Mouse (Mus musculus) macrophage (primary cell): ENCODE results near the gene Smtnl1. TPM values are rescaled to one million over a fixed set of nuclear protein-coding genes. Genes with fewer than 3 reads are reported as not detected.

Source experiments
- H3K27ac ChIP-seq: fragments of 350-480 bp; formaldehyde crosslinking; 2 replicates; pipeline ENCODE4 v1.9.0; 2021
- H3K36me3 ChIP-seq: fragments of 350-480 bp; formaldehyde crosslinking; 2 replicates; pipeline ENCODE4 v1.9.0; 2021; ENCODE audit errors: inconsistent target
- H3K4me3 ChIP-seq: fragments of 350-480 bp; formaldehyde crosslinking; 2 replicates; pipeline ENCODE4 v1.9.0; 2021; ENCODE audit errors: inconsistent target
- H3K79me2 ChIP-seq: fragments of 350-480 bp; formaldehyde crosslinking; 2 replicates; pipeline ENCODE4 v1.9.0; 2021; ENCODE audit errors: inconsistent target
- WGBS: methylation state at CpG from one replicate; pipeline ENCODE4 v1.1.7; 2026; ENCODE audit warnings: inconsistent platforms; ENCODE audit not compliant: missing documents; 5-methylcytosine and 5-hydroxymethylcytosine counted together
- polyA plus RNA-seq: library from polyadenylated mRNA; stranded (reverse); fragments of 250-400 nt; gene quantifications from 3 replicates; pipeline ENCODE4 v1.2.4, GENCODE M21; 2018; ENCODE audit warnings: inconsistent platforms

The Smtnl1 gene
- polyA plus RNA-seq, 1 experiment from 2014 or later: not detected

DNA sequence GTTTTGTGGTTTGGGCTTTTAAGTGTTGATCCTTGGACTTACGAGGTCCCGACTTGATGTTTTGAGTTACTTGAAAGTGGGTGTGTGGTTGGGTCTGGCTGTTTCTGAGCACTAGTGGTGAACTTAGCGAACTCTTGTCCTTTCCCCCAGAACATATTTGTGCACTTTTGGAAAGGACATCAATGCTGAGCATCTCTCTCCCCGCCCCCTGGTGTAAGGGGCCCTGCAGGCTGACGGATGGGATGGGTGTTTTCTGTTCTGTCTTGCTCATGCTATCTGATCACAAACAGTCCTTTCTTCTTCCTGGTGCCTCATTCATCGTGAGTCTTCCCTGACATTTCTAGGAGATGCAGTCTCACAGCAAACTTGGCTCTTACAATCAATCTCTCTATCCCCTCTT lies 21.2 kb upstream of the Smtnl1 start:
- H3K36me3 ChIP-seq: no peaks in the 10 kb centered on the region
- H3K27ac ChIP-seq: no peak overlapping the region
- 86% methylated on average over 6 of the region's 6 CpGs for WGBS
- no peak overlapping the region for H3K4me3 ChIP-seq
- H3K79me2 ChIP-seq: no peaks in the 10 kb centered on the region

DNA sequence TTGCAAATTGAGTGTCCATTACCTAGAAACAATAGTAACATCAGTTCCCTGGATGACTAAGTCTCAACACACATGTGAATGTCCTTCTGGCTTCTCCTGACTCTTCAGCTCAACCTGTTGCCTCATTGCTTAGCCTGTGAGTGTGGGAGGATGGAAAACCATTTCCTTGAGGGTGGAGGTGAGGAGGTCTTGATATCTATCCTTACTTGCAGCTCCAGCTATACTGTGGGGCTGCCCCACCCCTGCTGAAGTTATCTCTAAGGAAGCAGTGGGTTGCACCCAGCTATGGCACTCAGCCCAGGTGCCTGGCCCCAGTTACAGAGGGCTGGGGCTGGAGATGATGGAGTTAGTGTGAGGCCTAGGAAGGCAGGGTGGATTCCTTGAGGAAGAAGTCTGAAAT lies 19.5 kb upstream of the Smtnl1 start:
- H3K36me3 ChIP-seq: no peaks in the 10 kb centered on the region
- no peak overlapping the region for H3K4me3 ChIP-seq
- no peak overlapping the region for H3K27ac ChIP-seq
- no peaks in the 10 kb centered on the region for H3K79me2 ChIP-seq

DNA sequence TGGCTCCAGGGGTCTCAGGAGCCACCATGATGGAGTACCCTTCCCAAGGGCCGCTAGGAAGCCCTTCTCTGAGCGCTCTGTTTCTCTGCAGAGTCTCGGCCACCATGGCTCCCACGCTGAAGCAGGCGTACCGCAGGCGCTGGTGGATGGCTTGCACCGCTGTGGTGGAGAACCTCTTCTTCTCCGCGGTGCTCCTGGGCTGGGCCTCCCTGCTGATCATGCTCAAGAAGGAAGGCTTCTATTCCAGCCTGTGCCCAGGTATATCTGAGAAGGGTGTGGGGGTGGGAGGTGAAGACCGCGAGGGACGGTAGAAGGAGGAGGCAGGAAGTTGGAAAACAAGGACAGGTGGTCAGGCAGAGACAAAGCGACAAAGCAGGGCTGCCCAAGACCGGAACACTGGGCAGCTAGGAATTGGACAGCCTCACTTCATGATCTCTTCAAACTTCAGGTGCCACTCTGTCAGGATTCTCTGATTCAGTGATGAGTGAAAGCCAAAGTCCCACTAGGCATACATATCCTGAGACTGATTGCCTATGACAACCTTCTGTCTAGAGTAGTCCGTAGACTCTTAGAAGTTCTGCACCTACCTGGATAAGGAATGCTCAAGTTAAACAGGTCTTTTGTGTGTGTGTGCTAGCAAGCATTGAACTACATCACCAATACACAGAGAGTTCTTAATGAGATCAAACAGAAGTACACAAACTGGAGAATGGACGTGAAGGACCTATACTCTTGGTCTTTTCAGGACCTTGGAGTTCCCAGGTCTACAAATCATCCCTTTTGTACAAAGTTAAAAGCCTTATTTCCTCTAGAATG lies 18.5 kb upstream of the Smtnl1 start:
- WGBS: 16% methylated on average over 17 of the region's 17 CpGs
- Histone ChIP-seq H3K36me3 (no peaks in the 10 kb centered on the region), H3K4me3 (no peak overlapping the region), H3K27ac (no peak overlapping the region), H3K79me2 (no peaks in the 10 kb centered on the region)

DNA sequence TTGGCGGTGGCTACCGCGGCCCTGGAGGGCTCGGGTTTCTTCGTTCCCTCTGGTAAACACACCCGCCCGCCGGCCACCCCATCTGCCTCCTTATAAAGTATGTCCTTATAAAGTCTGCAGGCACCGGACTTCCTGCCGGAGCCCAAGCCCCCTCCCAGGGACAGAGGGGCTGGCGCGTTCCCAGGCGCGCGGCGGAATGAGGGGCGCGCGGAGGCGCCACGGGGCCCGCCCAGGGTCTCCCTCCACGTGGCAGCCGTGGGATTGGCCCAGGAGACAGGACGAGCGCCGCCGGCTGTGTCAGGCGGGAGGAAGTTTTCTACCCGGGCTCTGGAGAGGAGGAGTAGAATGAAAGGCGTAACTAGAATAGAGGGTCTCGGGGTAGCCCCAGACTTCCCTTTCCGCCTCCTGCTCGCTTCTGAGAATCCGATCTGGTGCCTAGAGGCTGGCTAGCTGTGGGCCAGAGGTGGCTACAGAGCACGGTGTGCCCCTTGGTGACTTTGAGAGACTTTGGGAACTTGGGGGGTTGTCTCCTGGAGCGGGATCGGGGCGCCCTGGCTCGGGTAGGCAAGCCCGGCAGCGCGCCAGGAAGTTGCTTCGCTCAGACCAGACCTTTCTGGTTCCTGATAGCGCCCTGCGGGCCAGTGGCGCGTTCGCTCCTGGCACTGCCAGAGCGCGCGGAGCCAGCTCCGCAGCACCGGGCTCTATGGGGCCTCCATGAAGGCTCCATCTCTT lies 17.7 kb upstream of the Smtnl1 start:
- Histone ChIP-seq H3K27ac (no peak overlapping the region), H3K36me3 (no peaks in the 10 kb centered on the region), H3K4me3 (no peak overlapping the region), H3K79me2 (no peaks in the 10 kb centered on the region)
- WGBS: under 1% methylated on average over 54 of the region's 54 CpGs

DNA sequence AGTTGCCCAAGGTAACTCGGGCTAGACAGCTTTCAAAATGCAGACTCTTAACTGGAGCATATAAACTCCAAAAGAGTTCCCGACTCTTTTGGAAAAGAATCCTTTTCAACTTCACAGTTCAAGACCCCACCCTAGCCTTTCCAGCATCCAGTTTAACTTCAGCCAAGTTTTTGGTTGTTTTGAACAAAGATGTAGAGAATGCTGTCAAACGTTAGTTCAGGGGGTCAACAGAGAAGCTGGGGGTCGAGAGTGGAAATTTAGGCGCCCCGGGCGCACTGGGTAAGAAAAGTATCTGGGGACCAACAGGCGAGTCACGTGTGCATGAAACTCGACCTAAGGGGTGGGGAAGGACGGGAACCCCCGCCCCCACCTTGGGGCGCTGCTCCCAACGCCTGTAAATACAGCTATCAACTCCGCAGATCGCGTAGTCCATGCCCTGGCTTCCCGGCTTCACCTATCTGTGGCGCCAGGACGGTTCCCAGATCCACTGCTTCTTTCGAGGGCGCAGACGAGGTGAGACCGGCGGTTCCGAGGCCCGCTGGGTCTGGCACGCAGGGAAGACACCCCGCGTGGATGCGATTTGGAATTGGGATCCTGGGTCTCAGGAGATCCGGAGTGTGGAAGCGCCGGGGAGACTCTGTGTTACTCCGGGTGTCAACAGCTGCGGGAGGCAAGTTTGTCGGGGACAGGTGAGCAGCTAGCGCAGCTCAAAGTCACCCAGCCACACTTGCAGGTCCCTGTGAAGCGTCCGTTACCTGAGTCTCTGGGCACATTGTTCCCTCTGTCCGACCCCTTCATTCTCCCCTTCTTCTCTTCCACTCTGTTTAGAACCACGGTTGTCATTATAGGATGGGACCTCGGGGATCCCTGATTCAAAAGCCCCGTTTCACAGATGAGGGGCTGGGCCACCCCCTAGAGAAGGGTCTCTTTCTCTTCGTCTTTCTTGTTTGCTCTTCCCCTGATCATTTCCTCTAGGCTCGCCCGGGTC lies 16.8 kb upstream of the Smtnl1 start:
- 3% methylated on average over 46 of the region's 47 CpGs for WGBS
- no peaks in the 10 kb centered on the region for H3K79me2 ChIP-seq
- no peak overlapping the region for H3K4me3 ChIP-seq
- H3K36me3 ChIP-seq: no peaks in the 10 kb centered on the region
- H3K27ac ChIP-seq: no peak overlapping the region

DNA sequence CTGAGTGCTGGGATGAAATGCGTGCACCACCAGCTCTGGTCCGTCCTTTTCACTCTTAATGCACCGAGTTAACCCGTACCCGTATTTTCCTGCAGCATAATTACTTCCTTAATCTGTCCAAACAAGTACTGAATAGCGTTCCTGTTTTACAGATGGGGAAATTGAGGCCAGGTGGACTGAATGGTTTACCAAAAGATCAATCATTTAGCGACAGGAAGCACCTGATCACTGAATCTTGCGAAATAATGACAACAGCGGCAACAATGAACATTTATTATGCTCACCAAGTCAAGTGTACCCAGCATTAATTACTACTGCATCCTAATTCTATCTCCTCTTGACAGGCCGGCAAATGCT lies 16.1 kb upstream of the Smtnl1 start, which contains the start of gene Slc43a1:
Gene Slc43a1 (plus strand): TSS at position 258 of the 357 bp plus-strand sequence.
- 18% methylated on average over 10 of the region's 10 CpGs for WGBS
- Histone ChIP-seq H3K27ac (no peak within 1 kb of the TSS), H3K79me2 (no peaks in the 10 kb centered on the region), H3K4me3 (no peak within 1 kb of the TSS), H3K36me3 (no peaks in the 10 kb centered on the region)

DNA sequence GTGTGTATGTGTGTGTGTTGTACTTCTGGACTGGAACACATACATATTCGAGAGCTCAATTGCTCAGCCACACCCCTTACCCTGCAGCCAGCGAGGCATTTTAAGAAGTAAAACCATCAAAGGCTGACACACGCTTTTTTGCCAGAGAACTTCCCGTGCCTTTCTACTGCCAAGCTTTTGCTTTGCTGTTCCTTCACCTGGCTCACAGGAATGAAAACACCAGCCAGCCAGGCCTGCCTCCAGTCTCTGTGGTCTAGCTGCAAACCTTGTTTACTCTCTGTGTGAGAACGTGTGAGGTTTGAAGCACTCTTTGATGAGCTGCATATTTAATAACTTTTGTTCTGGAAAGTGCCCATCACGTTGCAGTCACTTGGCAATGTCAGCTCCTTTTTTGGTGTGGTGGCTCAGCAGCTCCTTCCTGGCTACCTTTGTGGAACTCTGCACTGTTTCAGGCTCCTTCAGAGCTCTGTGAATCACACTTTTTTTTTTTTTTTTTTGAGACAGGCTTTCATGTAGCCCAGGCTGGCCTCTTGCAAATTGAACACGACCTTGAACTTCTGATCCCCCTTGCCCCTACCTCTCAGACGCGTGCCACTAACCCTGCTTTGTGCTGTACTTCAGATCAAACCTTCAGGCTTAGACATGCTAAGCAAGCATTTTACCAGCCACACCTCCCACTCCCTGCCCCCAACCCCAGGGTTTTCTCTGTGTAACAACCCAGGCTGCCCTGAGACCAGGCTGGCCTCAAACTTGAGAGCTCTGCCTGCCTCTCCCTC lies 15.6 kb upstream of the Smtnl1 start:
- H3K79me2 ChIP-seq: no peaks in the 10 kb centered on the region
- H3K4me3 ChIP-seq: no peak overlapping the region
- WGBS: 23% methylated on average over 9 of the region's 9 CpGs
- no peak overlapping the region for H3K27ac ChIP-seq
- H3K36me3 ChIP-seq: no peaks in the 10 kb centered on the region

DNA sequence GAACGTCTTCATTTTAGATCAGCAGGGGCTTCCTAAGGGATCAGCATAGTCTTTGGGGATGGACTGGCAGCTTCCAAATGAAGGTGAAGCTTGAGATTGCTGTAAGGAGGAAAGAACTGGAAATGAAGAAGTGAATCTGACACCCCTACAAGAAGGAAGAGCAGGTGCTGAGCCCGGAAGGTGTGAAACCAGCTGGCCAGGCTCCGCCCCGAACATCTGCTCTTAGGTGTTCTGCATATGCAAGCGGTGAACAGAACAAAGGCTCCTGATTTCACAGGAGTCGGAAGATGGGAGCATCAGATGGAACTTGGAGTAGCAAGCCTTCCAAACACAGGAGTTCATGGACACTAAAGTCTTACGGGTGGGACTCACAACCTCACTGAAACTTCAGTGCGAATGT lies 14.7 kb upstream of the Smtnl1 start:
- WGBS: 71% methylated on average over 8 of the region's 8 CpGs
- Histone ChIP-seq H3K4me3 (no peak overlapping the region), H3K36me3 (no peaks in the 10 kb centered on the region), H3K27ac (no peak overlapping the region), H3K79me2 (no peaks in the 10 kb centered on the region)

DNA sequence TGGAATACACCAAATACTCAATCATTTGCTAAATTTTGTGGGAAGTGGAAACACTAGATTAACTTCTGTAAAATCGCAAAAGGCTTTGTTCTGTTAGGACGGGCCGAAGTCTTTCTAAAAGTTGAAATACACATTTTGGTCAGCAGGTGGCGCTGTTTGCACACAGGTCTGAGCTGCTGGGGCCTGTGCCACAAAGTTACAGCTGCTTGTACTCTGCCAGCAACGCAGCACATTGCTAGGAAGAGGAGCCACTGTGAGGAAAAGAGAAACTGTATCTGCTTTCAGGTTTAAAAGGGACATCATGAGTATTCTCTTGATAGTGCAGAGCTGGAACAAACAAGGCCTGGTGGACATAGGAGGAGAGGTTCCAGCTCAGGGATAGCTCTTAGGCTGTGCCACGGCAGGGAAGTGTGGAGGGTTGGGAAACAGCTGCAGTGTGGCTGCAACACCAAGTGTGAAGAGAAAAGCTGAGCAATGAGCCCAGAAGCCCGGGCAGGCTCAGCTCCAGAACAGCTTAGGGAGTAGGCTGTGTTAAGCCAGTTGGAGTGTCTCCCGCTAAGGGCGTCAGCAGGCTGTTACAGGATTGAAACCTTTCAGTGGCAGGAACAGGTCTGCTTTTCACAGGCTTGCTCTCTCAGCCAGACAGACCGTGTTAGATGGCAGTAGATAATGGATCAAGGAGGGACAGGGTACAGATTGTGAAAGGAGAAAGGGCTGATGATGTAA lies 9.4 kb upstream of the Smtnl1 start:
- Histone ChIP-seq H3K4me3 (no peak overlapping the region), H3K27ac (no peak overlapping the region), H3K36me3 (0 out of 2 replicates have a peak, but pooled peaks cover 10% of the 10 kb centered on the region), H3K79me2 (peaks cover 22% of the 10 kb centered on the region; the same call in 1 of the 2 replicates)
- 36% methylated on average over 10 of the region's 10 CpGs for WGBS

DNA sequence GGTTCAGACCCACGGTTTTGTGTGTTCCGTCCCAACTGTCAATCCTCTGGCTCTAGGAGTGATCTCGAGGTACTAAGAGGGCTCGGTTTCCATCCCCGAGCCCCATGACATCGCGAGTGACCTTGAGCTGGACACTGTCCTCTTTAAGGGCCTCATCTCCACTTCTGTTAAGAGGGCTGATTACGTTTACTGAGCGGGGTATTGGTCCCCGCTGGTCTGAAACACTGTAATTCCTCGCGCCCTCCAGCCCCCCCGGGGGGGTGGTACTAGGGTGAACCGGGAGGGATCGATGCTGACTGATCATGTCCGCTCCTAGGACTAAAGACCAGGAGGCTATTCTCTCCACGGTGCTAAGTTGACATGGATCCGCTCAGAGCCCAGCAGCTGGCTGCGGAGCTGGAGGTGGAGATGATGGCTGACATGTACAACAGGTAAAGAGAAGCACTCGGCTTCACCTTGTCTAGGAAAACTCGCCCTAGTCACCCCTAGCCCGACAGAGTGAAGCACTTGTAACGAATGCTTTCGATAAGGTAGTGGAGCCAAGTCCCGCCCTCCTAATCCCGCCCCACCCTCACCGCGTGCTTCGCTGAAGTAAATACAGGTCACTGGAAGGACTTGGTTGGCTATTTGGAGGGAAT lies 5.0 kb upstream of the Smtnl1 start:
- Histone ChIP-seq H3K36me3 (0 out of 2 replicates have a peak, but pooled peaks cover 10% of the 10 kb centered on the region), H3K27ac (peak overlapping the region; percentile 32), H3K4me3 (peak overlapping the region; percentile 99), H3K79me2 (peaks cover 22% of the 10 kb centered on the region; the same call in 1 of the 2 replicates)
- 2% methylated on average over 29 of the region's 29 CpGs for WGBS

DNA sequence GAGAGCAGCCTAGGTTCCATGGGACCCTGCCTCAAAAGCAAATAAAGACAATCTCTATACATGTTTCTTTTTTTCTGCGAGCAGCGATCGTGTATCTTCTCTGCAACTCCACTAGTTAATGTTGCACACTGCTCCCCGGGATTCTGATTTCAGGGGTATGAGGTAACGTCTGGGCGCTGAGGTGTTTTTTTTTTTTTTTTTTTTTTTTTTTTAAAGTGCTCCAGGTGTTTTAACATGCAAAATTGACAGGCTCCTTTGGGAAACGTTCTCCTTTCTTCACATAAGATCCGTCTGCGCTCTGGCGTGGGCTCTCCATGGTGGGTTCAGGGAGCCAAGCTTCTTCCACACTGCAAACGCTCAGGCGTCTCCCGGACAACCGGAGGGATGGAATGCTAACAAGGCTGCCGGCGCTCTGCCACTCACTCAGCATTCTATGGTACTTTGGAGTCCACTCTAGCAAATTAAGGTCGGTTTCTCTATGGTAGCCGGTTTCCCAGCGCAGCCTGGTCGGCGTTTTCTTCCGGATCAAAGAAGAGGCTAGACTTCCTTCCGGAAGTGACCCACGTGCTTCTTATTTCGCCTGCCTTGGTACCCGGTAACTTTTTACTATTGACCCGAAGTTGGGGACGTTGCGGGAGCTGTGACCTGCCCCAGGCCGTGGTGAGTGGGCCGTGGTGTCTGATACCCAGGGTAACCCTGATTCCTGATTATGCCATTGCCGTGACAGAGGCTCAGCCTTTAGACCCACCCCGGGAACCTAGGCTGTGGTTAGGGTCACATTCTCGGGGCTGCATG lies 4.2 kb upstream of the Smtnl1 start, which contains the start of gene Timm10:
Gene Timm10 (plus strand): TSS at position 510 of the 795 bp plus-strand sequence.
- WGBS: under 1% methylated on average over 33 of the region's 34 CpGs
- peak within 1 kb of the TSS; percentile 32 for H3K27ac ChIP-seq

DNA sequence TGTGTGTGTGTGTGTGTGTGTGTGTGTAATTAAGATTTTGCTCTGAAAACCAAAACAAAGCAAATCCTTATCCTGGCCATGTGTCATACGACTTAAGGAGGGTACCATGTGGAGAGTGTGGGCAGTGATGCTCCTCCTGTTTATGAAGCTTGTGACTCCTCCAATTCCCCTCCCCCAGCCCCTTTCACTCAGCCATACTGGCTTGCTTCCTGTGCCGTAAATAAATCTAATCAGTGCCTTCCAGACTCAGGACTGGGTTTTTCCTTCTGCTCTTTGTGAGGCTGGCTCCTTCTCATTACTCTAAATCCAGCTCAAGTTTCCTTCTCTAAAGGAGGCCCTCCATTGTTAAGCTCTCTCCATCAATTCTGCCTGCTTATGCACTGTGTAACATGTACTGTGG lies 785 bp upstream of the Smtnl1 start:
- Histone ChIP-seq H3K79me2 (peaks cover 14% of the 10 kb centered on the region; the same call in 1 of the 2 replicates), H3K27ac (no peak overlapping the region), H3K36me3 (no peaks in the 10 kb centered on the region), H3K4me3 (no peak overlapping the region)
- WGBS: 46% methylated on average over 2 of the region's 2 CpGs

More for the DNA sequence above, 4.2 kb upstream of the Smtnl1 start, which contains the start of gene Timm10:
- Histone ChIP-seq H3K4me3 (peak within 1 kb of the TSS; percentile 99), H3K79me2 (peaks cover 22% of the 10 kb centered on the region; the same call in 1 of the 2 replicates), H3K36me3 (0 out of 2 replicates have a peak, but pooled peaks cover 10% of the 10 kb centered on the region)
